Mouse (Mus musculus) forebrain, embryonic 16.5 days (tissue): Measurements from ENCODE around the gene Drg2. TPM values are rescaled to one million over a fixed set of nuclear protein-coding genes. Genes with fewer than 3 reads are reported as not detected.

Experiments
- ATAC-seq: fragments of 200-750 bp; cut with Nextera tagmentation; 2 replicates; pipeline ENCODE4 v1.8.0; 2017; ENCODE audit warnings: mild to moderate bottlenecking, moderate library complexity
- H3K27ac ChIP-seq: fragments of 300-500 bp; sonication (generic); 2 replicates; pipeline ENCODE4 v1.5.1; 2014; ENCODE audit warnings: low read length, control low read depth
- H3K27me3 ChIP-seq: fragments of 300-500 bp; sonication (generic); replicated peaks from 2 replicates; pipeline ENCODE4 v1.6.1; 2014; ENCODE audit warnings: low read length; ENCODE audit not compliant: control insufficient read depth, insufficient read depth
- H3K36me3 ChIP-seq: fragments of 300-500 bp; sonication (generic); 2 replicates; pipeline ENCODE4 v1.6.1; 2014; ENCODE audit not compliant: control insufficient read depth, insufficient read depth
- H3K4me1 ChIP-seq: fragments of 300-500 bp; sonication (generic); replicated peaks from 2 replicates; pipeline ENCODE4 v1.6.1; 2014; ENCODE audit warnings: low read length; ENCODE audit not compliant: control insufficient read depth, insufficient read depth
- H3K4me2 ChIP-seq: fragments of 300-500 bp; sonication (generic); 2 replicates; pipeline ENCODE4 v1.6.1; 2014; ENCODE audit warnings: mild to moderate bottlenecking, low read length, control low read depth
- H3K4me3 ChIP-seq: fragments of 300-500 bp; sonication (generic); replicated peaks from 2 replicates; pipeline ENCODE4 v1.5.1; 2014; ENCODE audit warnings: mild to moderate bottlenecking, low read length, control low read depth
- H3K9ac ChIP-seq: fragments of 300-500 bp; sonication (generic); replicated peaks from 2 replicates; pipeline ENCODE4 v1.6.1; 2014; ENCODE audit warnings: low read depth, low read length, control low read depth
- H3K9me3 ChIP-seq: fragments of 300-500 bp; sonication (generic); 2 replicates; pipeline ENCODE4 v1.6.1; 2016; ENCODE audit warnings: low read length; ENCODE audit not compliant: control insufficient read depth
- WGBS: fragments of 180-500 bp; shearing (Covaris S2); extraction: QIAGEN DNeasy Blood & Tissue Kit; methylation state at CpG from one replicate; pipeline ENCODE4 v1.1.7; 2014; 5-methylcytosine and 5-hydroxymethylcytosine counted together
- polyA plus RNA-seq: library from polyadenylated mRNA; unstranded; fragments of >200 nt; fragmentation: Nextera tagmentation; extraction: Ambion mirVana; gene quantifications from 2 replicates; pipeline ENCODE4 v1.2.1, GENCODE M21; 2015

Gene Drg2
- polyA plus RNA-seq, 1 experiment from 2014 or later: 103 TPM

- WGBS: 90% methylated on average over 5 of the region's 5 CpGs
- no peaks in the 10 kb centered on the region for H3K9me3 ChIP-seq
- H3K9ac ChIP-seq: no peak overlapping the region
- H3K4me2 ChIP-seq: no peak overlapping the region
- H3K4me1 ChIP-seq: no peaks in the 10 kb centered on the region
- no peak overlapping the region for H3K27ac ChIP-seq
- H3K4me3 ChIP-seq: no peak overlapping the region
- no peak for ATAC-seq
- no peaks in the 10 kb centered on the region for H3K27me3 ChIP-seq
- H3K36me3 ChIP-seq: no peaks in the 10 kb centered on the region
Measured at GRCm38 (mm10) chr11:60492726-60493125, 38.3 kb downstream of the Drg2 start.

GRCm38 (mm10) chr11:60495692-60496091 lies 41.3 kb downstream of the Drg2 start:
- Histone ChIP-seq H3K9me3 (no peaks in the 10 kb centered on the region), H3K27ac (no peak overlapping the region), H3K4me1 (no peaks in the 10 kb centered on the region), H3K27me3 (no peaks in the 10 kb centered on the region), H3K4me3 (no peak overlapping the region), H3K4me2 (no peak overlapping the region), H3K36me3 (no peaks in the 10 kb centered on the region), H3K9ac (no peak overlapping the region)
- ATAC-seq: no peak
- 60% methylated on average over 2 of the region's 2 CpGs for WGBS

- Histone ChIP-seq H3K9ac (no peak overlapping the region), H3K4me3 (no peak overlapping the region), H3K9me3 (no peaks in the 10 kb centered on the region), H3K4me1 (peaks cover 6% of the 10 kb centered on the region; the same call in 1 of the 2 replicates), H3K27me3 (peaks cover 16% of the 10 kb centered on the region), H3K4me2 (no peak overlapping the region), H3K36me3 (no peaks in the 10 kb centered on the region), H3K27ac (no peak overlapping the region)
- 83% methylated on average over 13 of the region's 13 CpGs for WGBS
- ATAC-seq: no peak
Measured at GRCm38 (mm10) chr11:60507281-60507680, 52.9 kb downstream of the Drg2 start.

GRCm38 (mm10) chr11:60508950-60509349 lies 54.6 kb downstream of the Drg2 start:
- WGBS: 6% methylated on average over 11 of the region's 11 CpGs
- Histone ChIP-seq H3K27me3 (peaks cover 16% of the 10 kb centered on the region), H3K9ac (no peak overlapping the region), H3K27ac (no peak overlapping the region), H3K9me3 (no peaks in the 10 kb centered on the region), H3K4me2 (peak overlapping the region; percentile 62), H3K4me3 (peak overlapping the region; percentile 36), H3K36me3 (no peaks in the 10 kb centered on the region), H3K4me1 (peaks cover 6% of the 10 kb centered on the region; the same call in 1 of the 2 replicates)
- no peak for ATAC-seq

GRCm38 (mm10) chr11:60509500-60509899 lies 55.1 kb downstream of the Drg2 start:
- Histone ChIP-seq H3K27ac (no peak overlapping the region), H3K9me3 (no peaks in the 10 kb centered on the region), H3K4me1 (peaks cover 6% of the 10 kb centered on the region; the same call in 1 of the 2 replicates), H3K36me3 (no peaks in the 10 kb centered on the region), H3K27me3 (peaks cover 16% of the 10 kb centered on the region), H3K9ac (peak overlapping the region; percentile 50), H3K4me3 (peak overlapping the region; percentile 36), H3K4me2 (peak overlapping the region; percentile 62)
- no peak for ATAC-seq
- WGBS: 1% methylated on average over 25 of the region's 25 CpGs

GRCm38 (mm10) chr11:60511893-60512292 lies 57.5 kb downstream of the Drg2 start:
- Histone ChIP-seq H3K4me2 (no peak overlapping the region), H3K36me3 (no peaks in the 10 kb centered on the region), H3K27ac (no peak overlapping the region), H3K4me1 (peaks cover 6% of the 10 kb centered on the region; the same call in 1 of the 2 replicates), H3K27me3 (peaks cover 16% of the 10 kb centered on the region), H3K4me3 (no peak overlapping the region), H3K9me3 (no peaks in the 10 kb centered on the region), H3K9ac (no peak overlapping the region)
- ATAC-seq: no peak
- WGBS: 87% methylated on average over 1 of the region's 1 CpGs

- Histone ChIP-seq H3K27me3 (peaks cover 16% of the 10 kb centered on the region), H3K27ac (no peak overlapping the region), H3K36me3 (no peaks in the 10 kb centered on the region), H3K4me3 (no peak overlapping the region), H3K9ac (no peak overlapping the region), H3K9me3 (no peaks in the 10 kb centered on the region), H3K4me2 (no peak overlapping the region), H3K4me1 (peaks cover 6% of the 10 kb centered on the region; the same call in 1 of the 2 replicates)
- 71% methylated on average over 2 of the region's 2 CpGs for WGBS
- ATAC-seq: no peak
Measured at GRCm38 (mm10) chr11:60512520-60512919, 58.1 kb downstream of the Drg2 start.

GRCm38 (mm10) chr11:60514941-60515340 lies 60.5 kb downstream of the Drg2 start:
- no peak for ATAC-seq
- H3K4me1 ChIP-seq: no peaks in the 10 kb centered on the region
- H3K9me3 ChIP-seq: no peaks in the 10 kb centered on the region
- 82% methylated on average over 2 of the region's 2 CpGs for WGBS
- no peak overlapping the region for H3K4me2 ChIP-seq
- no peaks in the 10 kb centered on the region for H3K36me3 ChIP-seq
- H3K9ac ChIP-seq: no peak overlapping the region
- H3K27me3 ChIP-seq: peaks cover 10% of the 10 kb centered on the region
- H3K27ac ChIP-seq: no peak overlapping the region
- no peak overlapping the region for H3K4me3 ChIP-seq

GRCm38 (mm10) chr11:60518305-60518704 lies 63.9 kb downstream of the Drg2 start:
- no peaks in the 10 kb centered on the region for H3K27me3 ChIP-seq
- H3K9me3 ChIP-seq: no peaks in the 10 kb centered on the region
- no peak overlapping the region for H3K9ac ChIP-seq
- H3K36me3 ChIP-seq: no peaks in the 10 kb centered on the region
- no peaks in the 10 kb centered on the region for H3K4me1 ChIP-seq
- H3K27ac ChIP-seq: no peak overlapping the region
- H3K4me2 ChIP-seq: no peak overlapping the region
- WGBS: 72% methylated on average over 4 of the region's 4 CpGs
- no peak for ATAC-seq
- no peak overlapping the region for H3K4me3 ChIP-seq
